Mouse (Mus musculus): ENCODE data around the gene Brd3os. TPM values are rescaled to one million over a fixed set of nuclear protein-coding genes. Genes with fewer than 3 reads are reported as not detected.

Gene Brd3os
- polyA plus RNA-seq, 1 experiment from 2014 or later = 10.2 TPM

DNA sequence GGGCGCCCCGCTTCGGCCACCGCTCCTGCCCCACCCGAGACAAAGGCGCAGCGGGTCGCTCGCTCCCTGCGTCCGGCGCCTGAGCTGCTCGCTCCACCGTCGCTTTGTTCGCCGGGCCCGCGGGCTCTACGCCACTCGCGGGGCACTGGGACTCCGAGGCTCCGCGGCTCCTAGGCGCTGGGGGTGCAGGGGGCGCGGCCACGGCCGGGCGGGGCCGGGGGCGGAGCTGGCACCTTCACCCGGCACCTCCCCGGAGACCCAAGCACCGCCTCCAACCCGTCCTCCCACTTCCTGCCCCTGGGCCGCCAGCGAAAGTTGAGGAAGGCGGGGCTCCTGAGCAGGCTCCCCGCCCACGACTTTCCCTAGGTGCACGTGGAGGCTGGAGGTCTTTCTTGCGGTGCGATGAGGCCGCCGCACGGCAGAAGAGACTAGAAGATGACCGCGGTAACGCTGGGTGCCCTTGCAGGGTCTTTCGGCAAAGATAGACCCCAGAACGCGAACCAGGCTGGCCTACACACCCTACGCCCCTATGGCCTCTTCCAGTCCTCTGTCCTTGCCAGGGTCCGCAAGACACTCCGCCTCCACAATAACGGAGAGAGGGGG lies 15.2 kb upstream of the Brd3os start, which contains the start of gene Vav2:
Gene Vav2 (minus strand): TSS at position 179 of the 603 bp plus-strand sequence.
- TF ChIP-seq CTCF (IDR thresholded peaks at IDR 0.05; ENCODE audit: low read depth) = peak; percentile 14; the same call in 1 of the 2 replicates
- Histone ChIP-seq H3K36me3 (ENCODE audit: insufficient read depth, low read length) (no peaks in the 10 kb centered on the region), H3K4me1 (replicated peaks; ENCODE audit: insufficient read depth, low read length) (0 out of 2 replicates have a peak, but pooled peaks cover 11% of the 10 kb centered on the region), H3K27ac (peak within 1 kb of the TSS; percentile 82), H3K9me3 (replicated peaks; ENCODE audit: low read length) (no peaks in the 10 kb centered on the region), H3K27me3 (ENCODE audit: insufficient read depth, low read length) (no peaks in the 10 kb centered on the region), H3K9ac (ENCODE audit: low read depth, low read length) (peak within 1 kb of the TSS; percentile 80), H3K4me2 (ENCODE audit: low read length) (peak within 1 kb of the TSS; percentile 87), H3K4me3 (replicated peaks; ENCODE audit: low read depth, low read length) (peak within 1 kb of the TSS; percentile 77)
- peak; percentile 98 for DNase-seq (ENCODE audit: low spot score)
- ATAC-seq (replicated peaks; ENCODE audit: low FRiP score, low read depth) = peak; percentile 91
- WGBS = under 1% methylated on average over 55 of the region's 58 CpGs

- WGBS = 0% methylated on average over 4 of the region's 4 CpGs
Observed at GRCm38 (mm10) chr2:27428071-27428470, 14.1 kb upstream of the Brd3os start.

DNA sequence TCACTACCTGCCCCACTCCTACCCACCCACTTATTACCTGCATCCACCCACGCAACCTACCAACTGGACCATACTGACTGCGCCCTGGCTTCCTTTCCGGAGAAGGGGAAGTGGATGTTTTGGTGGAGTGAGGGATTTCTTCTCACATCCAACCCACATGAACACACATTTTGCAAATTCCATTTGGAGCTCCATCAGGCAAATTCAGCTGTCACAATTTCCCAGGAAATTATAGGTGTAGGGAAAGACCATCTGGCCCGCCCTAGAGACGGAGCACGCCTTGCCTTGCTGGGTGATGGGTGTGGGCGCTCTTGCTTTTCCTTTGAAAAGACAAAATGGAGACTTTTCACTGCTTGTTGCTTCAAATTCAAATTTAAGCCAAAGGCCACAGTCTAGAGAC lies 11.5 kb upstream of the Brd3os start:
- Histone ChIP-seq H3K4me3 (replicated peaks; ENCODE audit: low read depth, low read length) (no peak overlapping the region), H3K36me3 (ENCODE audit: insufficient read depth, low read length) (no peaks in the 10 kb centered on the region), H3K4me1 (replicated peaks; ENCODE audit: insufficient read depth, low read length) (0 out of 2 replicates have a peak, but pooled peaks cover 7% of the 10 kb centered on the region), H3K4me2 (ENCODE audit: low read length) (no peak overlapping the region), H3K9me3 (replicated peaks; ENCODE audit: low read length) (no peaks in the 10 kb centered on the region), H3K9ac (ENCODE audit: low read depth, low read length) (no peak overlapping the region), H3K27ac (no peak overlapping the region), H3K27me3 (ENCODE audit: insufficient read depth, low read length) (no peaks in the 10 kb centered on the region)
- ATAC-seq (replicated peaks; ENCODE audit: low FRiP score, low read depth) (no peak), DNase-seq (ENCODE audit: low spot score) (no peak)
- no peak for TF ChIP-seq CTCF (IDR thresholded peaks at IDR 0.05; ENCODE audit: low read depth)
- WGBS = 93% methylated on average over 7 of the region's 7 CpGs

More at GRCm38 (mm10) chr2:27428071-27428470, 14.1 kb upstream of the Brd3os start:
- H3K4me1 ChIP-seq (replicated peaks; ENCODE audit: insufficient read depth, low read length) = 0 out of 2 replicates have a peak, but pooled peaks cover 11% of the 10 kb centered on the region
- no peak overlapping the region for H3K9ac ChIP-seq (ENCODE audit: low read depth, low read length)
- no peak overlapping the region for H3K27ac ChIP-seq
- peak; percentile 92 for DNase-seq (ENCODE audit: low spot score)
- H3K4me2 ChIP-seq (ENCODE audit: low read length) = no peak overlapping the region
- no peak for ATAC-seq (replicated peaks; ENCODE audit: low FRiP score, low read depth)
- no peaks in the 10 kb centered on the region for H3K36me3 ChIP-seq (ENCODE audit: insufficient read depth, low read length)
- no peak overlapping the region for H3K4me3 ChIP-seq (replicated peaks; ENCODE audit: low read depth, low read length)
- TF ChIP-seq CTCF (IDR thresholded peaks at IDR 0.05; ENCODE audit: low read depth) = peak; percentile 99
- no peaks in the 10 kb centered on the region for H3K27me3 ChIP-seq (ENCODE audit: insufficient read depth, low read length)
- H3K9me3 ChIP-seq (replicated peaks; ENCODE audit: low read length) = no peaks in the 10 kb centered on the region

GRCm38 (mm10) chr2:27432599-27432998 lies 9.5 kb upstream of the Brd3os start:
- H3K4me2 ChIP-seq (ENCODE audit: low read length) = no peak overlapping the region
- no peak for ATAC-seq (replicated peaks; ENCODE audit: low FRiP score, low read depth)
- no peak overlapping the region for H3K27ac ChIP-seq
- no peaks in the 10 kb centered on the region for H3K9me3 ChIP-seq (replicated peaks; ENCODE audit: low read length)
- WGBS = 80% methylated on average over 2 of the region's 2 CpGs
- no peak for DNase-seq (ENCODE audit: low spot score)
- no peak overlapping the region for H3K9ac ChIP-seq (ENCODE audit: low read depth, low read length)
- no peaks in the 10 kb centered on the region for H3K36me3 ChIP-seq (ENCODE audit: insufficient read depth, low read length)
- no peaks in the 10 kb centered on the region for H3K27me3 ChIP-seq (ENCODE audit: insufficient read depth, low read length)
- no peak for TF ChIP-seq CTCF (IDR thresholded peaks at IDR 0.05; ENCODE audit: low read depth)
- no peak overlapping the region for H3K4me3 ChIP-seq (replicated peaks; ENCODE audit: low read depth, low read length)
- 0 out of 2 replicates have a peak, but pooled peaks cover 2% of the 10 kb centered on the region for H3K4me1 ChIP-seq (replicated peaks; ENCODE audit: insufficient read depth, low read length)

DNA sequence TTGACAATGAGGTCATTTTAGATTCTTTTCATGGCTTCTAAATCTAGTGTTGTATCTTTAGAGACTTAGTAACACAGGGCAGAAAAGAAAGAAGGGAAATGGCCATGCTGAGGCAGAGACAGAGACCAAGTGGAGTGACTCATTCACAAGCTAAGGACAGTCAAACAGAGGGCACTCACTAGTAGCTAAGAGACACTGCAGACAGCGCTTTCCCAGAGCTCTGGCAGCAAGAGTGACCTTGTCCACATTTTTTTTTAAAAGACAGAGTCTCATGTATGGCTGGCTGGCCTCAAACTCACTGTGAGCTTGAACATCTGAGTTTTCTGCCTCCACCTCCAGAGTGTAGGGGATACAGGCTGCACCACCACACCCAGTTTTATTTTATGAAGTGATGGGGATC lies 4.2 kb upstream of the Brd3os start:
- 53% methylated on average over 1 of the region's 1 CpGs for WGBS
- no peak overlapping the region for H3K9ac ChIP-seq (ENCODE audit: low read depth, low read length)
- ATAC-seq (replicated peaks; ENCODE audit: low FRiP score, low read depth) (no peak), DNase-seq (ENCODE audit: low spot score) (no peak)
- no peak overlapping the region for H3K4me3 ChIP-seq (replicated peaks; ENCODE audit: low read depth, low read length)
- no peaks in the 10 kb centered on the region for H3K4me1 ChIP-seq (replicated peaks; ENCODE audit: insufficient read depth, low read length)
- no peak overlapping the region for H3K27ac ChIP-seq
- TF ChIP-seq CTCF (IDR thresholded peaks at IDR 0.05; ENCODE audit: low read depth) = no peak
- H3K4me2 ChIP-seq (ENCODE audit: low read length) = no peak overlapping the region
- H3K9me3 ChIP-seq (replicated peaks; ENCODE audit: low read length) = no peaks in the 10 kb centered on the region
- no peaks in the 10 kb centered on the region for H3K27me3 ChIP-seq (ENCODE audit: insufficient read depth, low read length)
- H3K36me3 ChIP-seq (ENCODE audit: insufficient read depth, low read length) = no peaks in the 10 kb centered on the region

- 14% methylated on average over 11 of the region's 11 CpGs for WGBS
- H3K4me1 ChIP-seq (replicated peaks; ENCODE audit: insufficient read depth, low read length) = no peaks in the 10 kb centered on the region
- no peak overlapping the region for H3K27ac ChIP-seq
- no peaks in the 10 kb centered on the region for H3K9me3 ChIP-seq (replicated peaks; ENCODE audit: low read length)
- no peak for ATAC-seq (replicated peaks; ENCODE audit: low FRiP score, low read depth)
- H3K27me3 ChIP-seq (ENCODE audit: insufficient read depth, low read length) = no peaks in the 10 kb centered on the region
- no peak overlapping the region for H3K4me3 ChIP-seq (replicated peaks; ENCODE audit: low read depth, low read length)
- peak; percentile 45 for DNase-seq (ENCODE audit: low spot score)
- no peak for TF ChIP-seq CTCF (IDR thresholded peaks at IDR 0.05; ENCODE audit: low read depth)
- H3K4me2 ChIP-seq (ENCODE audit: low read length) = no peak overlapping the region
- H3K9ac ChIP-seq (ENCODE audit: low read depth, low read length) = no peak overlapping the region
- no peaks in the 10 kb centered on the region for H3K36me3 ChIP-seq (ENCODE audit: insufficient read depth, low read length)
Observed at GRCm38 (mm10) chr2:27438281-27438680, 3.8 kb upstream of the Brd3os start.
